Mouse (Mus musculus): ENCODE measurements around the gene Ahcyl2.

Ahcyl2 gene

DNA sequence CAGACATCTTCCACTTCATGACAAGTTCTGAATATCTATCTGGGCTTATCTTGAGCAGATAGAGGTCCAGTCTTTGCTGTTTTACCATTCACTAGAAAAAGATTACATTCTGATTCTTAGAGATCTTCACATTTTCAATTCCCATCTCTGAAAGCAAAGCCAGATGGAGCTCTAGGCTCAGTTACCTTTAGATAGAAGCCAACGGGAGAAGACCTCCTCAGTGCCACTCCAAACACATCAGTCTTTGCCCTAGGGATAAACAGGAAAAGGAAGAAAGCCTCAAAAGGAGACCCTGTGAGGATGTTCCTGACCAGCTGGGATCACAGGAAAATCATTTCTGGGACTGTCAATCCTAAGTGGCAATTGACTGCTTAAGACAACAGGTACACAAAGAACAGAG lies 145.9 kb downstream of the Ahcyl2 start:
- DNase-seq (ENCODE audit: low read depth, low spot score): no peak

DNA sequence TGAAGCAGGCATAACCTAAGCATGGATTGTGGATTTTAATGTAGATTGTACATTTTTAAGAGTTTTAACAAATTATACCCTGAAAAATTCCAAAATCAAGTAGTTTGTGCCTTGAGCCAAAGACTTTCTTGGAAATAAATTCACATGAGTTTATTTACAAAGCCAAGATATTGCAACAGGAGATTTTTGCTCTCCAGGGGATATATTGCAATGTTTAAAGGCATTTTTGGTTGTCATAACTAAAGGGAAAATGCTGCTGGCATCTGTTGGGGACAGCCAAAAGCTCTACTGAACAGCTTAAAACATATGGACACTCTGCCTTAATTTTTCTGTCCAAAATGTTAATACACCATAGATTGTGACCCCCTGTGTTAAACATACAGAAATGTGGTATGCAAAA lies 146.3 kb downstream of the Ahcyl2 start:
- DNase-seq (ENCODE audit: low read depth, low spot score): no peak

DNA sequence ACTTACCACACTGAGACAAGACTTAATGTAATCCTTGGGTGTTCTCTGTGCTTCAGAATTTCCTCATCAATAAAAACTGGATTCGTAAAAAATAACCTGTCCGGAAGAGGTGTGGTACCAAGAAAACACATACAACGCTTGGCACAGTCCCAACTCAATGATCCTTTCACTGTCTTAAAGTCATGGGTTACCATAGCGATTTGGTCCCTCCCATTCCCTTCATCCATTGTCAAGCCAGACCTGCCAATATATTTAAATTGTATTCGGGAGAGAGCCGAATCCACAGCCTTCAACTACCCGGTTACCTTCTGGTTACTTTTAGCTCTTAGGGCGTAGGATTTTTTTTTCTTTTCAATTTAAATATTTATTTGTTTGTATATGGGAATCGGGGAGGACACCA lies 148.0 kb downstream of the Ahcyl2 start:
- DNase-seq (ENCODE audit: low read depth, low spot score): peak; percentile 45

DNA sequence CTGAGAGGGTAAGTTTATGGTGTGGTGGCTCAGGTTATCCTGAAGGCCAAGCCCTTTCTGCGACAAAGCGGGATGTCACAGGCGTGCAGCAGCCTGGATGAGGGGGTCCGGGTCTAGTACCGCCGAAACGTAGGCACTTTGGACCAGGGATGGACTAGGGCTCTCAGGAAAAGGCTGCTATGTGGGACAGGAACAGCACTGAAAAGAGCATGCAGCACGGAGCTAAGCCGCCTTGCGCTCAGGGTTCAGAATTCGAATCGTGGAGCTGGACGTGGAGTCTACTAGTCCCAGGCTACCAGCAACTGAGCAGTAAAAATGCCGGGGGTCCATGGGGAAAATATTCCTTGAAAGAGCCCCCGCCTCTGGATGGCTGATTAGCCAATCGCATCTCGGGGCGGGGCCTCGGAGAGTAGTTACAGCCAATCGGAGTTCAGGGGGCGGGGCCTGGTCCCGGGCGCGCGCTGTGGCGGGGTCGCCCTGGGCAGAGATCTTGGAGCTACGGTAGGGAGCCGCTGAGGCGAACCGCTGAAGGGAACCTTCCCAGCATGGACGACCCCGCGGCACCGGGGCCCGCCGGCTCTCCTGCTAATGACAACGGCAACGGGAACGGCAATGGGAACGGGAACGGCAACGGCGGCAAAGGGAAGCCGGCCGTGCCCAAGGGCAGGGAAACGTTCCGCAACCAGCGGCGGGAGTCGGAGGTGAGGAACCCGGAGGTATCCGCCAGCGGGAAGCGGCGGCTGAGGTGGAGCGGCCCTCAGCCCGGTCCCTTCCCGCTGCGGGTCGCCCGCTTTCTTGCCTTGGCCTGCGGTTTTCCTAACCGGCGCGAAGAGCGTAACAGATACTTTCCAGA lies 148.9 kb downstream of the Ahcyl2 start, which contains the start of gene Strip2:
TSS of gene Strip2 (plus strand) at position 483 of the 853 bp plus-strand sequence.
- peak; percentile 92 for DNase-seq (ENCODE audit: low read depth, low spot score)

DNA sequence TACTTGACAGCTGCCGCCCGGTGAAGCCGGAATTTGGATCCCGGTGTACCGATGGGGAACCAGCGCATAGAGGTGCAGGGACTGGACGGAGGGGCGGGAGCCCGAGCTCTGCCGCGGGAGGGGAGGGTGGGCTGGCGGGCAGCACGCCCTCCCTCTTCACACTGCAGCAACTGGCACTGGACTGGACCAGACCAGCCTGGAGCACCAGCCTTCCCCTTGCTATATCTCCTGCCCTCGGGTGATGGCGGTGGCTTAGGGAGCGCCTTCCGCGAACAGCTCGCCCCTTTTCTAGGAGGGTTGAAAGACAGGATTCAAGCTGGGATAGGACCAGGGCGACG lies 149.5 kb downstream of the Ahcyl2 start:
- peak; percentile 50 for DNase-seq (ENCODE audit: low read depth, low spot score)

DNA sequence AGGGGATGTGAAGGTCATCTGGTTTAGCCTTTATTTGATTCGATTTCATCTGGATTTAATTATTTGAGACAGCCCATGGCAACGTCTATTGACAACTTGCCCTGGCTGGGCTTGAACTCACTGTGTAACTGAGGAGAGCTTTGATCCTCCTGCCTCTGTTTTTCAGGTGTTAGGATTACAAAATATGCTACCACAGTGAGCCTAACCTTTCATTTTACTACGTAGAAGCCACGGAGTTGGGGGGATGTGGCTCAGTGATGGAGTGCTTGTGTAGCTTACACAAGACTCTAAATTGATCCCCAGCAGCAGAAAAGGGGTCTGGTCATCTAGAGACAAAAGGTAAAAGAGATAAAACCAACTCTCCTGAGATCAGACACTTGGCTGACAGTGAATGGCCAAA lies 150.1 kb downstream of the Ahcyl2 start:
- no peak for DNase-seq (ENCODE audit: low read depth, low spot score)

DNA sequence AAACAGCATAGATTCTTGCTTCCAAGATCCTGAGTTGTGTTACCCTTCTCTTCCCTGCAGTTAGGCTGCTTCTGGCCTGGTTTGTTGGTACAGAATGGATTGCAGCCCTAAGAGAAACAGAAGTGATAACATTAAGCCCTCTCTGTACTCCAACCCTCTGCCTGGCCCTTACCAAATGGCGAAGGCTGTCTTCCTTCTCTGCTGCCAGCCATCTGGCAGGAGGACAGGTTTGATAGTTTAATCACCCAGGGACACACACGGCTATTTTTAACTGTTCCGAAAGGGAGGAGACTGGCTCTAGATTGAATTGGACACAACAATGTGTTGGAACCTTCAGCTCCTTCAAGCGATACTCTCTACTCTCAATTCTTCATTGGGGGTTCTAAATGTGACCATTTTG lies 155.7 kb downstream of the Ahcyl2 start:
- no peak for DNase-seq (ENCODE audit: low read depth, low spot score)

DNA sequence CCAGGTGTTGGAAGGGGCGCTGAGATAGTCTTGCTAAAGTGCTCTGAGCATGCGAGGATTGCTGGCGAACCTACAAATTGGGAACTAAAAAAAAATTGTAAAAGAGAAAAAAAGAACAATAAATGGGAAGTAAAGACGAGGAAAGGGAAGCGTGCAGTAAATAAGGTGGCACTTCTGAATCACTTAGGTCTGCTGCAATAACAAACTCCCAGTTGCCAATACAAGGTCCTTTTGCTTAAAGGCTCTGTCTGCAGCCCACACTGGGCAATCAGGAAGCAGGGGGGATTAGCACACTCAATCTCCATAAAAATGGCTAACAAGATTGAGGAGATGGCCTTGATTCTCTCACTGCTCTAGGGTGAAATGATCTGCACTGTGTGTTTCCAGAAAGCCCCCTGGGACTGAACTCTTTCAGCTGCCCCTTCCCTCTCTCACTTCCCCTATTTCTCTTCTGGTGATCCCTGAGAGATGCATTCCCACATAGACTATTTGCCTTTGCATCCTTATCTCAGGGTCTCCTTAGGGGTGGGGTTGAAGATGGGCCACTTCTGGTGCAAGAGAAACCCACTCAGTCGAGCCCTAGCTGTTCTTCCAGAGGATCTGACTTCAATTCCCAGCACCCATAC lies 157.9 kb downstream of the Ahcyl2 start:
- DNase-seq (ENCODE audit: low read depth, low spot score): no peak

DNA sequence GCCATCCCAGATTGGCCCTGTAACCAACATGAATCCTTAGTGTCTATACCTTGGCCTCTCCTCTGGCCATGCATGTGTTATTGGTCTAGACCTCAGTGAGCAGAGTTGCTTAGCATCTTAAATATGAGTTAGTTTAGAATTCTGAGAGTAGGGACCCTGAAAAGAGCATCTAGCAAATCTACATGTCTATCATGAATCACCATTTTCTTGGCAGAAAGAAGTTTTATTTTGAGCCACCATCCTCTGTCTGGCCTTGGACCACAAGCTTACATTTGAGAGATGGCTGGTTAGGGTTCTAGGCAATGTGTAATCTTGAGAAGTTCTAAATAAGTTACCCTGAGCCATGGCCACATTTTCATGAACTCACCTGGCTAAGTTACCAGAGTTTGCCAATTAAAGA lies 162.3 kb downstream of the Ahcyl2 start:
- no peak for DNase-seq (ENCODE audit: low read depth, low spot score)

DNA sequence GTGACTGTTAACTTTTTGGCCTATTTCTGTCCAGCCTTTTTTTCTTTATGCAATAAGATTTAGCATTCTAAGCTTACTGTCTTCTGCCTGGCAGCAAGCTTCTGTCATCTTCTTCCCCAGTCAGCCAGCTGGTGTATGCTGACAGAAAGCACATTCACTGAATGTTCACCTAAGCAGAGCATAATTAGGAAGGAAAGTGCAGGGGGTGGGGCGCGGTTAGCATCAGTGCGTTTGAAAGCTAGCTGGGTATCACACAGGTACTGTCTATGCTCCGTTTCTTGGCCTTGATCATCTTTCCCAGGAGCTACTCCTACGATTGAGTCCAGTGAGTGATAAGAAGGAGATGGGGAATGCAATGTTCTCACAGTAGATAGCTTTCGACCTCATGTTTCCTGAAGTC lies 162.9 kb downstream of the Ahcyl2 start:
- DNase-seq (ENCODE audit: low read depth, low spot score): no peak

DNA sequence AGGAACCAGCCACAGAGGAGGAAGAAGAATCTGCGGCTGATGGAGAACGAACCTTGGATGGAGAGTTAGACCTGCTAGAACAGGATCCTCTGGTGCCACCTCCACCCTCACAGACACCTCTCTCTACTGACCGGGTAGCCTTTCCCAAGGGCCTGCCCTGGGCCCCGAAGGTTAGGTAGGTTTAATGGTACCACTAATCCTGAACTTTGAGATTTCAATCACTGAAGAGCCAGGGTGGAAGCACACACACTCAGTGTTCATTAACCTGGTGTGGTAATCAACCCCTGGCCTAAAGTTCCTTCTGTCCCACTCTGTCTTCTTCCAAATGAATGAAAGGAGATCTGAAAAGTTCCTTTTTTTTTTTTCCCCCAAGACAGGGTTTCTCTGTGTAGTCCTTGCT lies 163.4 kb downstream of the Ahcyl2 start:
- DNase-seq (ENCODE audit: low read depth, low spot score): no peak

DNA sequence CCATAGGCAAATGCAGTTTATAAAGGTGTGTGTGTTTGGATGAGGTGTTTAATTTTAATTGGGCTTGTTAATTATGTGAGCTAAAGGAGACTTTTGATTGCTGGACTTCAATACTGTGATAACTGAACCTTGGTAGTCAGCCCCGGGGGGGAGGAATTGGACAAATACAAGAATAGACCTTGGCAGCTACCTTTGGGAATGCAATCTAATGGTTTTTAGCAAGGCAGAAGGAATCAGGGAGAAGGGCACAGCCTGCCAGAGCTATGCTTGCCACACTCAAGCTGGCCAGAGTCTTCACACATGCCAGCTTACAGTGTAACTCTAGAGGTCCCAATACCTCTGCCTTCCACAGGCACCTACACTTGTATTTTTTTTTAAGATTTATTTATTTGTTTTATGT lies 167.9 kb downstream of the Ahcyl2 start:
- no peak for DNase-seq (ENCODE audit: low read depth, low spot score)

DNA sequence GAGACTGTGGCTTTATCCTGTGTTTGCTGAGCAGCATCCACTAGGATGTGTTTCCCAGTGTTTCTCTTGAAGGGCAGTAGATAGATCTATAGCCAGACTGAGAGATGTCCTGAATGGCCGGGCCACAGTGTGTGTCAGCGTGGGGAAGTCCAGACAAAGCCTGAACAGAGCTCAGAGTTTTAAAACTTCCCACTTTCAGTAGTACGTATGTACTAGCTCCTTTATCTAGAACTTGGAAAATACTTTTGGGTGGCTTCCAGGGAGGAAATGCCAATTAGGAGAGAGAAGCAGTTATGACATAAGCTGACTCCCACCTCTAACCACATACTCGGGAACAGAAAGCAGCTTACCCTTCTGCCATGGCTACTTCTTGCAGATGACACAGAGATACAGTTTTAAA lies 172.6 kb downstream of the Ahcyl2 start:
- no peak for DNase-seq (ENCODE audit: low read depth, low spot score)

DNA sequence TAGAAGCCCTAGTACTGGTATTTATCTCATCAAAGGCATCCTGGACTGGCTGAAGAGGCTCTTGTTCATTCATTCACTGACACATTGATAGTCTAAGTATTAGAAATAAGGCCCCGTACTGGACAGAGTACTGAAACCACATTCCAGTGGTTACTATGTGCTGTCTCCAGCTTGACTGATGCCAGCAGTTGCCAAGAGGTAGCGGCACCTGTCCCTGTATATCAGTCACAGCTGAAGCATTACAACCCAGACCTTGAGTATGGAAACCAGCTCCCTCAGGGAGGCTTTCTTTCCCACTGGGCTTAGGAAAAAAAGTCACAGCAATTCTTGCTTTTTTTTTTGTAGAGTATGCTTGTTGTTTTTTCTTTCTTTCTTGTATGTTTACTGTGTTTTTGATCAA lies 173.2 kb downstream of the Ahcyl2 start:
- DNase-seq (ENCODE audit: low read depth, low spot score): no peak

DNA sequence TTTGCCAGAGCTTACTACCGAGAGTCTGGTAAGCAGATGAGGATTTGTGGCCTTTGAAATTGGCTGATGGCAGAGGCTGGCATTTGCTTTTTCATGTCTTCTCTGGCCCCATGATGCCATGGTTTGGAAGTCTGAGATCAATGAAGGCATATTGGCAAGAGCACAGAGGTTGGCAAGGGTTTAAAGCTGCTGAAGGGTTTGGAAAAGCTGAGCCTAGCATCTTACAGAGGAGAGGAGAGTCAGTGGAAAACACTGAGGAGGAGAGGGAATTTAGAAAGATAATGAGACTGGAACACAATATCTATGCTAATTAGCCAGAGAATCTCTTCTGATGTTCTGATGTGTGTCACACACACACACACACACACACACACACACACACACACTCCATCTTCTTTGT lies 176.7 kb downstream of the Ahcyl2 start:
- no peak for DNase-seq (ENCODE audit: low read depth, low spot score)

DNA sequence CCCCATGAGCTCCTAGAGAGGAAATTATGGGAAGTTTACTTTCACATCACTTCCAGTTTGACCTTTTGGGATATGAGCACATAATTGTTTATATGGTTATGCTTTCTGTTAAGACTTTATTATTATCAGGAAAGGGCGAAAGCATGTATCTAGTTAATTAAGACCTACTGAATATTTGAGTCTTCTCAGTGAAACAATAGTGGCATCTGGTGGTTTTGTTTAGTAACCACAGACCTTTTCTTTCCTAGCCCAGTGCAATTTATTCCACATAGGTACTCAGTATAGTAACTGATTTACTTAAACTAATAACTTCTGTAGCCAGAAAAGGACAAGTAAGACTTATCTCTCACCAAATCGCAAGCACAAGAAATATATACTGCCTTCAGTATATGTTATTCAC lies 178.8 kb downstream of the Ahcyl2 start:
- DNase-seq (ENCODE audit: low read depth, low spot score): no peak

DNA sequence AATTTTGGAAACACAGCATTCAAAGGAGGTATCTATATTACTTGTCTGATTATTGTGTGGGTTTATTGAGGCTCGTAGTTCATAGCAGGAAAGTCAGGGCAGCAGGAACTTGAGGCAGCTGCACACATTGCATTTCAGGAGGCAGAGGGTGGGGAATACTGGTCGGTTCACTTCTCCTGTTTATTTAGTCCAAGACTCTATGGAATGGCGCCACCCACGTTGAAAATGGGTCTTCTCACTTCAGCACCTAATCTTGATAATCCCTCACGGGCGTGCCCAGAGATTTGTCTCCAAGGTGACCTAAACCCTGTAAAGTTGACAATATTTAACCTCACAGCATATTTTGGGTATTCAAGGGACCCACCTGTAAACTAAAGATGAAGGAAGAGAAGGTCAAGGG lies 180.0 kb downstream of the Ahcyl2 start:
- peak; percentile 12 for DNase-seq (ENCODE audit: low read depth, low spot score)

DNA sequence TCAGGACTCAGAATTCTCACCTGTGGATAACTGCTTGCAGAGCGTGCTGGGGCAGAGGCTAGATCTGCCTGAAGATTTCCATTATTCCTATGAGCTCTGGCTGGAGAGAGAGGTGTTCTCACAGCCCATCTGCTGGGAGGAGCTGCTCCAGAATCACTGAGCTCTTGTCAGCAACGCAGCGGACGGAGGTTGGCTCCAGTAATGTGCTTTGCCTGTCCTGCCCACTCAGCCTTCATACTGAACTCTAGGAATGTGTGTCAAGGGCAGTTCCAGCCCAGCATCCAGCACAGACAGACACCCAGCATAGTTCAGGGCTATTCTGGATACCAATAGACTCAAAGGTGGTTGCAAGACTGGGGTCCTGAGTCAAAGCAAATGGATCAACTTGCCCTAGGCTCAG lies 188.9 kb downstream of the Ahcyl2 start:
- DNase-seq (ENCODE audit: low read depth, low spot score): no peak

DNA sequence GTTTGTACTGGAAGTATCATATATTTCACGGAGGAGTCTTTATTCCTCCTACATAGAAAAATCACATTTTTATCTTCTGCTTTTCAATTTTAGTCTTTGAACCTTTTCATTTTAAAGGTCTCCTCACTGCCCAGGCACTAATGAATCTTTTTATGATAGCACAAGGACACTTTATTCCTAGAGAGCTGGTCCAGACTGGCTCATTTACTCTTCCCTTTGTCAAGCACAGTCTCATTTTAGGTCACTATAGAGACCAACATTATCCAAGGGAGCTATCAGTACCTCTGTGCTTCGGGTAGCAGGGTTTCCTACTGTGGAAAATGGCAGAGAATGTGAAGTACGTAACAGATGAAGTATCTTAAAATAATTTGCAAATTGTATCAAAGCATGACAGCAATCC lies 190.9 kb downstream of the Ahcyl2 start:
- no peak for DNase-seq (ENCODE audit: low read depth, low spot score)

DNA sequence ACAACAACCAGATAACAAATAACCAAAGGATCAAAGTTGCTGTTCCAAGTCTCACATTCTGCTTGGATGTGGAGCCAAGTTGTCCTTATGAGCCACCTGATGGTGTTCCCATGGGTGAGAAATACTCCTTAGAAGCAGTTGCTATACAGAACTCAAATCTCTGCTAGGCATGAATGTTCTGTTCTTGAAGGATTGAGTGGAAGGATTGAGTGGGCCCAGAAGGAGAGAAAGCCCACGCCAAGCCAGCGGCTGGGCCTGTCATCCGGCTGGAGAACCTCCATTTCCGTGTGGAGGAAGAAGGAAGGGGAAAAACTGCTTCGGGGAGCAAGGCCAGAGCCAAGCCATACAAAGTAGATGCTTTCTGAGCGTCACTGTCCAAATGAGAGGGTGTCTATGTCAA lies 193.3 kb downstream of the Ahcyl2 start:
- no peak for DNase-seq (ENCODE audit: low read depth, low spot score)
